Mouse (Mus musculus) thymus, postnatal 10 days (tissue): ENCODE data around the gene Zcwpw1.
A peak's percentile ranks its signal among the peaks of the same experiment; 100 is the strongest.

ENCODE experiments used
- DNase-seq, 2 experiments: peaks; one replicate each; pipeline ENCODE4 v3.0.0; 2021; ENCODE audit warnings: low spot score in 2 of 2

Zcwpw1 gene

GRCm38 (mm10) chr5:137784546-137784945 is 3.1 kb upstream of the Zcwpw1 start:
- DNase-seq = no peak

- no peak for DNase-seq
Observed at GRCm38 (mm10) chr5:137785164-137786031, 2.2 kb upstream of the Zcwpw1 start.

GRCm38 (mm10) chr5:137786109-137786942 is 1.3 kb upstream of the Zcwpw1 start:
- DNase-seq = peak; percentile 98 to 99

GRCm38 (mm10) chr5:137788171-137788570 is 573 bp downstream of the Zcwpw1 start:
- DNase-seq = peak; percentile 29 to 42

GRCm38 (mm10) chr5:137788946-137789531 is 1.4 kb downstream of the Zcwpw1 start:
- DNase-seq = no peak

- no peak for DNase-seq
Observed at GRCm38 (mm10) chr5:137791553-137791952, 4.0 kb downstream of the Zcwpw1 start.

GRCm38 (mm10) chr5:137796606-137797005 is 9.0 kb downstream of the Zcwpw1 start:
- DNase-seq = no peak

GRCm38 (mm10) chr5:137800917-137801316 is 13.3 kb downstream of the Zcwpw1 start:
- DNase-seq = no peak

GRCm38 (mm10) chr5:137806158-137806557 is 18.6 kb downstream of the Zcwpw1 start:
- no peak for DNase-seq

- no peak for DNase-seq
Observed at GRCm38 (mm10) chr5:137808316-137808715, 20.7 kb downstream of the Zcwpw1 start.

- DNase-seq = no peak
Observed at GRCm38 (mm10) chr5:137817466-137818222, 30.0 kb downstream of the Zcwpw1 start.

- no peak for DNase-seq
Observed at GRCm38 (mm10) chr5:137822126-137822525, 34.5 kb downstream of the Zcwpw1 start.

- no peak for DNase-seq
Observed at GRCm38 (mm10) chr5:137822602-137823001, 35.0 kb downstream of the Zcwpw1 start.

- DNase-seq = no peak
Observed at GRCm38 (mm10) chr5:137823455-137824045, 36.0 kb downstream of the Zcwpw1 start.

- no peak for DNase-seq
Observed at GRCm38 (mm10) chr5:137825030-137825429, 37.4 kb downstream of the Zcwpw1 start.

- no peak for DNase-seq
Observed at GRCm38 (mm10) chr5:137825971-137826370, 38.4 kb downstream of the Zcwpw1 start.

- DNase-seq = no peak
Observed at GRCm38 (mm10) chr5:137826421-137826820, 38.8 kb downstream of the Zcwpw1 start.

- DNase-seq = peak in 1 of 2 experiments; percentile 2
Observed at GRCm38 (mm10) chr5:137828694-137829093, 41.1 kb downstream of the Zcwpw1 start.

GRCm38 (mm10) chr5:137830238-137830637 is 42.6 kb downstream of the Zcwpw1 start:
- peak in 1 of 2 experiments; percentile 1 for DNase-seq

GRCm38 (mm10) chr5:137831106-137831505 is 43.5 kb downstream of the Zcwpw1 start:
- peak in 1 of 2 experiments; percentile 1 for DNase-seq

- no peak for DNase-seq
Observed at GRCm38 (mm10) chr5:137831506-137831905, 43.9 kb downstream of the Zcwpw1 start.
